19 mouse cellular contexts compared by ENCODE assay signal in the genomic region with DNA sequence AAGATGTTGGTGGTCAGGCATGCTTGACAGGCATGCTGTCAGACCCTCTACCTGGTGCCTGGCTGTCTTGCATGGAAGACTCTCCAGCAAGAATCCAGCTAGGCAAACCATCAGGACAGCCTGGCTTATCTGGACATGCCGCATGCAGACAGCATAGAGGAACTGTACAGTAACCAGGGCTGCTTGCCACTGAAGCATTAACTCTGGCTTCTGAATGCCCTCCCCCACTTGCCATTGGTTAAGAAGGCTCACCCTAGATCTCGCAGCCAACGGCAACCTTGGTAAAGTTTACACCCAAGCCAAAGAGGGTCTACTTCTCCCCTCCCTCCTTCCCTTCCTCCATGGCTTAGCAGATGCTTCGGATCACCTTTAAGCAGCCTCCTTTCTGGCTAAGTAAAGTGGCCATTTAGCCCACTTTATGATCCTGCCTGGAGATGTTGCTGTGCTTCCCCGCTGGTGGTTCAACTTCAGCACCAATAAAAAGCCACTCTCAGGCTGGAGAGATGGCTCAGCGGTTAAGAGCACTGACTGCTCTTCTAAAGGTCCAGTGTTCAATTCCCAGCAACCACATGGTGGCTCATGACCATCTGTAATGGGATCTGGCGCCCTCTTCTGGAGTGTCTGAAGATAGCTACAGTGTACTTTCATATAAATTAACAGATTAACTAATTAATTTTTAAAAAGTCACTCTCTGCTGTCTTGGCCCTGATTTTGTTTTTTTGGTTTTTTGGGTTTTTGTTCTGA. TPM values are rescaled to one million over a fixed set of nuclear protein-coding genes. Genes with fewer than 3 reads are reported as not detected.
A peak's percentile ranks its signal among the peaks of the same experiment; 100 is the strongest.
DNase-seq lines count a peak whose midpoint lies in the region; ATAC-seq and TF ChIP-seq lines count a peak whose summit lies in the region.
"Had no signal": no experiment of that assay in that cellular context is flagged by ENCODE, and none has a peak within 500 bp of the region (broad histone marks: within the 10 kb centered on the region; RNA-seq: fewer than 3 reads in every experiment).

No protein-coding gene starts in this region.

- no peaks in the 10 kb centered on the region for H3K9me3 ChIP-seq in midbrain, postnatal 0 days (ENCODE audit: low read length)
- H3K9me3 ChIP-seq in midbrain, embryonic 13.5 days, result 0 out of 2 replicates have a peak, but pooled peaks cover 5% of the 10 kb centered on the region
- H3K9me3 ChIP-seq in stomach, postnatal 0 days (ENCODE audit: control insufficient read depth, low read length), result no peaks in the 10 kb centered on the region
- H3K9me3 ChIP-seq: hindbrain, embryonic 10.5 days; kidney, embryonic 15.5 days; limb, embryonic 10.5 days; liver, embryonic 15.5 days; stomach, embryonic 15.5 days had no signal

- no peak for DNase-seq in layer of hippocampus, adult 2 months (ENCODE audit: low spot score in 2 of 2)
- no peak for DNase-seq in layer of hippocampus, adult 9-10 months (ENCODE audit: low spot score)
- DNase-seq in midbrain, postnatal 0 days (ENCODE audit: low spot score), result no peak
- DNase-seq in MEL-GATA-1-ER (ENCODE audit: extremely low read depth, low read depth), result peak; percentile 89
- no peak for DNase-seq in stomach, postnatal 0 days (ENCODE audit: low spot score)
- DNase-seq: adrenal gland, postnatal 25 days; cerebellum, adult 18-20 months; cerebellum, postnatal 25 days; embryo, embryonic 11 days; right cerebral cortex, postnatal 25 days had no signal

- no peak overlapping the region for H3K4me2 ChIP-seq in midbrain, postnatal 0 days (ENCODE audit: low read depth, low read length, poor library complexity, severe bottlenecking)
- no peak overlapping the region for H3K4me2 ChIP-seq in midbrain, embryonic 13.5 days (replicated peaks)
- no peak overlapping the region for H3K4me2 ChIP-seq in stomach, postnatal 0 days (replicated peaks; ENCODE audit: low read depth)
- H3K4me2 ChIP-seq: kidney, embryonic 15.5 days; liver, embryonic 15.5 days; stomach, embryonic 15.5 days had no signal

- no peak overlapping the region for H3K4me3 ChIP-seq in layer of hippocampus, adult 2 months
- no peak overlapping the region for H3K4me3 ChIP-seq in midbrain, postnatal 0 days (ENCODE audit: low read depth, low read length)
- no peak overlapping the region for H3K4me3 ChIP-seq in midbrain, embryonic 13.5 days (replicated peaks)
- no peak overlapping the region for H3K4me3 ChIP-seq in stomach, postnatal 0 days (ENCODE audit: low read depth, low read length)
- H3K4me3 ChIP-seq: hindbrain, embryonic 10.5 days; kidney, embryonic 15.5 days; limb, embryonic 10.5 days; liver, embryonic 15.5 days; stomach, embryonic 15.5 days had no signal

- no peaks in the 10 kb centered on the region for H3K27me3 ChIP-seq in midbrain, postnatal 0 days (ENCODE audit: insufficient read depth, low read length)
- no peaks in the 10 kb centered on the region for H3K27me3 ChIP-seq in midbrain, embryonic 13.5 days
- no peaks in the 10 kb centered on the region for H3K27me3 ChIP-seq in stomach, postnatal 0 days (ENCODE audit: control insufficient read depth, insufficient read depth, low read length)
- H3K27me3 ChIP-seq: kidney, embryonic 15.5 days; liver, embryonic 15.5 days; stomach, embryonic 15.5 days had no signal

- no peak overlapping the region for H3K9ac ChIP-seq in midbrain, postnatal 0 days (replicated peaks; ENCODE audit: low read length, poor library complexity, severe bottlenecking)
- no peak overlapping the region for H3K9ac ChIP-seq in midbrain, embryonic 13.5 days (replicated peaks)
- no peak overlapping the region for H3K9ac ChIP-seq in stomach, postnatal 0 days (ENCODE audit: low read length)
- H3K9ac ChIP-seq: kidney, embryonic 15.5 days; liver, embryonic 15.5 days; stomach, embryonic 15.5 days had no signal

- H3K36me3 ChIP-seq in midbrain, postnatal 0 days (ENCODE audit: insufficient read depth, low read length), result no peaks in the 10 kb centered on the region
- no peaks in the 10 kb centered on the region for H3K36me3 ChIP-seq in midbrain, embryonic 13.5 days
- no peaks in the 10 kb centered on the region for H3K36me3 ChIP-seq in stomach, postnatal 0 days (ENCODE audit: control insufficient read depth, insufficient read depth, low read length)
- H3K36me3 ChIP-seq: hindbrain, embryonic 10.5 days; kidney, embryonic 15.5 days; limb, embryonic 10.5 days; liver, embryonic 15.5 days; stomach, embryonic 15.5 days had no signal

- H3K4me1 ChIP-seq in midbrain, postnatal 0 days (ENCODE audit: insufficient read depth, low read length), result no peaks in the 10 kb centered on the region
- H3K4me1 ChIP-seq in midbrain, embryonic 13.5 days (replicated peaks), result no peaks in the 10 kb centered on the region
- no peaks in the 10 kb centered on the region for H3K4me1 ChIP-seq in stomach, postnatal 0 days (replicated peaks; ENCODE audit: control insufficient read depth, insufficient read depth)
- H3K4me1 ChIP-seq: hindbrain, embryonic 10.5 days; kidney, embryonic 15.5 days; limb, embryonic 10.5 days; liver, embryonic 15.5 days; stomach, embryonic 15.5 days had no signal

- no peak overlapping the region for H3K27ac ChIP-seq in layer of hippocampus, adult 2 months
- H3K27ac ChIP-seq in midbrain, postnatal 0 days (ENCODE audit: low read depth, low read length), result no peak overlapping the region
- H3K27ac ChIP-seq in midbrain, embryonic 13.5 days, result no peak overlapping the region
- no peak overlapping the region for H3K27ac ChIP-seq in stomach, postnatal 0 days (replicated peaks)
- H3K27ac ChIP-seq: hindbrain, embryonic 10.5 days; kidney, embryonic 15.5 days; limb, embryonic 10.5 days; liver, embryonic 15.5 days; stomach, embryonic 15.5 days had no signal

- WGBS in midbrain, postnatal 0 days, result 78% methylated on average over 7 of the region's 7 CpGs
- 75% methylated on average over 7 of the region's 7 CpGs for WGBS in midbrain, embryonic 13.5 days
- WGBS in stomach, postnatal 0 days, result 67% methylated on average over 7 of the region's 7 CpGs

- TF ChIP-seq CTCF in layer of hippocampus, adult 2 months (conservative IDR thresholded peaks at IDR 0.05), result peak; percentile 65
- peak; percentile 13; the same call in 1 of the 2 replicates for TF ChIP-seq CTCF in midbrain, postnatal 0 days (IDR thresholded peaks at IDR 0.05)
- peak; percentile 41 for TF ChIP-seq CTCF in stomach, postnatal 0 days (IDR thresholded peaks at IDR 0.05; ENCODE audit: low read depth)

- no peak for TF ChIP-seq EP300 in stomach, postnatal 0 days (optimal IDR thresholded peaks at IDR 0.05)

- ATAC-seq in midbrain, postnatal 0 days (ENCODE audit: low FRiP score), result no peak
- no peak for ATAC-seq in midbrain, embryonic 13.5 days
- no peak for ATAC-seq in stomach, postnatal 0 days (ENCODE audit: low FRiP score, low TSS enrichment)
- ATAC-seq in CD4-positive, CD25-positive, alpha-beta regulatory T cell, adult 4 months, result no peak
- ATAC-seq in megakaryocyte progenitor cell, adult 5-6 weeks (replicated peaks; ENCODE audit: poor library complexity), result no peak

RNA-seq across cellular contexts. Expression of gene Gm10382, which starts 18.0 kb away (rescaled TPM):
- not detected for total RNA-seq in layer of hippocampus, adult 2 months (2021)
- total RNA-seq in midbrain, postnatal 0 days (2014; rRNA removed), result not detected in 2 replicates
- polyA plus RNA-seq in midbrain, postnatal 0 days (2015; fragmentation: Nextera tagmentation; extraction: Ambion mirVana), result 0.67 and 0.83 TPM in 2 replicates
- polyA plus RNA-seq in midbrain, embryonic 13.5 days (2015; fragmentation: Nextera tagmentation; extraction: Ambion mirVana), result 0.39 and 0.89 TPM in 2 replicates
- polyA plus RNA-seq in stomach, postnatal 0 days (2015; fragmentation: Nextera tagmentation; extraction: Ambion mirVana), result 0.51 and 0.56 TPM in 2 replicates
- polyA plus RNA-seq in CD4-positive, CD25-positive, alpha-beta regulatory T cell, adult 4 months (2017; shearing (Covaris generic)), result 1 to 10 TPM in 1 of 2 experiments, under 1 TPM in 1; 0.70 to 1.0 TPM
- total RNA-seq in megakaryocyte progenitor cell, adult 5-6 weeks (2015), result not detected in 2 replicates
- total RNA-seq in megakaryocyte progenitor cell, adult 5-6 weeks (2017), result 0.91 and 1.3 TPM in 2 replicates
- total RNA-seq: adrenal gland, postnatal 25 days; heart, adult 8-10 months had no signal

RNA-seq across cellular contexts. Expression of gene Ubc, which starts 18.9 kb away (rescaled TPM):
- 100 to 1,000 TPM; 713 to 818 TPM for total RNA-seq in layer of hippocampus, adult 2 months (2021)
- total RNA-seq in midbrain, postnatal 0 days (2014; rRNA removed), result 915 and 958 TPM in 2 replicates
- polyA plus RNA-seq in midbrain, postnatal 0 days (2015; fragmentation: Nextera tagmentation; extraction: Ambion mirVana), result 1,268 and 1,306 TPM in 2 replicates
- 1,275 and 1,322 TPM in 2 replicates for polyA plus RNA-seq in midbrain, embryonic 13.5 days (2015; fragmentation: Nextera tagmentation; extraction: Ambion mirVana)
- 537 and 549 TPM in 2 replicates for polyA plus RNA-seq in stomach, postnatal 0 days (2015; fragmentation: Nextera tagmentation; extraction: Ambion mirVana)
- 1,000 to 10,000 TPM in 1 of 2 experiments, 100 to 1,000 TPM in 1; 954 to 1,216 TPM for polyA plus RNA-seq in CD4-positive, CD25-positive, alpha-beta regulatory T cell, adult 4 months (2017; shearing (Covaris generic))
- 172 and 201 TPM in 2 replicates for total RNA-seq in megakaryocyte progenitor cell, adult 5-6 weeks (2015)
- total RNA-seq in megakaryocyte progenitor cell, adult 5-6 weeks (2017), result 204 and 293 TPM in 2 replicates

RNA-seq across cellular contexts. Expression of gene Scarb1, which starts 30.2 kb away (rescaled TPM):
- 10 to 100 TPM; 34.5 to 35.1 TPM for total RNA-seq in layer of hippocampus, adult 2 months (2021)
- total RNA-seq in midbrain, postnatal 0 days (2014; rRNA removed), result 60.2 and 74.0 TPM in 2 replicates
- polyA plus RNA-seq in midbrain, postnatal 0 days (2015; fragmentation: Nextera tagmentation; extraction: Ambion mirVana), result 57.7 and 57.9 TPM in 2 replicates
- polyA plus RNA-seq in midbrain, embryonic 13.5 days (2015; fragmentation: Nextera tagmentation; extraction: Ambion mirVana), result 22.1 and 22.8 TPM in 2 replicates
- polyA plus RNA-seq in stomach, postnatal 0 days (2015; fragmentation: Nextera tagmentation; extraction: Ambion mirVana), result 30.1 and 31.8 TPM in 2 replicates
- 10 to 100 TPM in 1 of 2 experiments, 1 to 10 TPM in 1; 5.9 to 11.6 TPM for polyA plus RNA-seq in CD4-positive, CD25-positive, alpha-beta regulatory T cell, adult 4 months (2017; shearing (Covaris generic))
- total RNA-seq in megakaryocyte progenitor cell, adult 5-6 weeks (2015), result 58.9 and 60.4 TPM in 2 replicates
- 52.3 and 59.6 TPM in 2 replicates for total RNA-seq in megakaryocyte progenitor cell, adult 5-6 weeks (2017)

Comparison
In these comparisons a context has a peak if more than half of its experiments do, and no peak if none do; other contexts are left out.
1. CTCF ChIP-seq: peak in every context shown above with its lines; median percentile 65 in layer of hippocampus, adult 2 months; 41 in stomach, postnatal 0 days; 13 in midbrain, postnatal 0 days.